Mouse (Mus musculus) T-helper 2 cell (primary cell): Measurements from ENCODE around the gene Olfr830.
"Not testable (repeated sequence)": the region's sequence is repeated elsewhere in the genome, so short reads cannot be mapped to it uniquely, and the experiment has no call there.

Experiments used
- in situ Hi-C: fragments of 300-600 bp; cut with MboI, MseI; formaldehyde crosslinking; loops from one replicate; pipeline ENCODE4 v1.15.1; 2025; ENCODE audit warnings: high pct_unique_total_duplicates

The Olfr830 gene

GRCm38 (mm10) chr9:18874393-18874792, at the start of gene Olfr830:
Olfr830 (plus strand) TSS chr9:18874693.
- in situ Hi-C loops, result no loop called here

GRCm38 (mm10) chr9:18854633-18855032, 19.9 kb upstream of the Olfr830 start, which contains the start of gene Olfr829:
Olfr829 (plus strand) TSS chr9:18854933.
- in situ Hi-C loops, result no loop called here

GRCm38 (mm10) chr9:18907699-18908098, 33.2 kb downstream of the Olfr830 start:
- in situ Hi-C loops, result not testable (repeated sequence)

- in situ Hi-C loops, result not testable (repeated sequence)
Observed at GRCm38 (mm10) chr9:18927921-18928320, 53.4 kb downstream of the Olfr830 start.
